Mouse (Mus musculus) adipocyte (in vitro differentiated cells): Measurements from ENCODE around the gene Gm20509.
A peak's percentile ranks its signal among the peaks of the same experiment; 100 is the strongest.
"Not testable (repeated sequence)": the region's sequence is repeated elsewhere in the genome, so short reads cannot be mapped to it uniquely, and the experiment has no call there.

Experiments used
- DNase-seq: peaks from one replicate; pipeline ENCODE4 v3.0.0-alpha.2; 2016; ENCODE audit warnings: low spot score

Gm20509 gene

DNA sequence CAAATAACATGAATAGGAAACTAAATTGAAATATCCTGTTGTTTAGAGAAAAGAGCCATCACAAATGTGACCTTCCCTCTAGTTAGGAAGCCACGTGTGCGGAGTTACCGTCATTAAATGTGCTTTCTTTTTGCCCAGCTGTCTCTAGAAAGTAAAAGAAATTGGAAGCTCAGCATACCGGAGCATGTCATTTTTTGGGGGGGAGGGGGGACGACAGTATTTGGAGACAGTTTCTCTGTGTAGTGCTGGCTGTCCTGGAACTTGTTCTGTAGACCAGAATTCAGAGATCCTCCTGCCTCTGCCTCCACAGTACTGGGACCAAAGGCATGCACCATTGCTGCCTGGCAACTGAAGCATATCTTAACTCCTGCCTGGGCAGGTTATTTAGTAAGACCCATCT is 734 bp upstream of the Gm20509 start, which contains the start of gene Khdc3:
Gene Khdc3 (plus strand): TSS at position 301 of the 400 bp plus-strand sequence.
- DNase-seq: no peak

DNA sequence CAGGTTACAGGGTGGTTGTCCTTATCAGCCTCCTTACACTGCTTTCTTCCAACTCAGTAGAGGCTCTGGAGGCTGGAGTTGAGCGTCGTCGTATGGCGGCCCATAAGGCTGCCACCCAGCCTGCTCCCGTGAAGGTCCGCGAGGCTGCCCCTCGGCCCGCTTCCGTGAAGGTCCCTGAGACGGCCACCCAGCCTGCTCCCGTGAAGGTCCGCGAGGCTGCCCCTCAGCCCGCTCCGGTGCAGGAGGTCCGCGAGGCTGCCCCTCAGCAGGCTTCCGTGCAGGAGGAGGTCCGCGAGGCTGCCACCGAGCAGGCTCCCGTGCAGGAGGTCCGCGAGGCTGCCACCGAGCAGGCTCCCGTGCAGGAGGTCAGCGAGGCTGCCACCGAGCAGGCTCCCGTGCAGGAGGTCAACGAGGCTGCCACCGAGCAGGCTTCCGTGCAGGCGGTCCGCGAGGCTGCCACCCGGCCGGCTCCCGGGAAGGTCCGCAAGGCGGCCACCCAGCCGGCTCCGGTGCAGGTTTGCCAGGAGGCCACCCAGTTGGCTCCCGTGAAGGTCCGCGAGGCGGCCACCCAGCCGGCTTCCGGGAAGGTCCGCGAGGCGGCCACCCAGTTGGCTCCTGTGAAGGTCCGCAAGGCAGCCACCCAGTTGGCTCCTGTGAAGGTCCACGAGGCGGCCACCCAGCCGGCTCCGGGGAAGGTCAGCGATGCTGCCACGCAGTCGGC is 1.0 kb downstream of the Gm20509 start:
- no peak for DNase-seq

DNA sequence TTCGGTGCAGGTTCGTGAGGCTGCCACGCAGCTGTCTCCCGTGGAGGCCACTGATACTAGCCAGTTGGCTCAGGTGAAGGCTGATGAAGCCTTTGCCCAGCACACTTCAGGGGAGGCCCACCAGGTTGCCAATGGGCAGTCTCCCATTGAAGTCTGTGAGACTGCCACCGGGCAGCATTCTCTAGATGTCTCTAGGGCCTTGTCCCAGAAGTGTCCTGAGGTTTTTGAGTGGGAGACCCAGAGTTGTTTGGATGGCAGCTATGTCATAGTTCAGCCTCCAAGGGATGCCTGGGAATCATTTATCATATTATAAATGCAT is 1.6 kb downstream of the Gm20509 start:
- no peak for DNase-seq

DNA sequence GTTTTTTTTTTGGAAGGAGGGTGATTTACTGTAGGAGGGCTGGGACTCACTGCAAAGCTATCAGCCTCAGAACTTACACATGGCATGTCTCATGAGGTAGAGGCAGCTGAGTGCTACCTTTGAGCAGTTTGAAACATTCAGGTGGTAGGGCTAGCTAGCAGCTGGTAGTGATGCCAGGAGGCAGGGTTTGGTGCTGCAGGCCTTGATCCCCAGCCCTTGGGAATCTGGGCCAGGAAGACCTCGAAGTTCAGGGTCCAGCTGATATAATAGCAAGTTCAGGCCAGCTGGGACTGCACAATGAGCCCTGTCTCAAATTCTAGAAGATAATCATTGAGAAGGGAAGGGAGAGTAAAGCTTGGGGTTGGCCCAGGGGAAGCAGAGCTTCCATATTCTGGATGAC is 2.9 kb downstream of the Gm20509 start:
- DNase-seq: no peak

DNA sequence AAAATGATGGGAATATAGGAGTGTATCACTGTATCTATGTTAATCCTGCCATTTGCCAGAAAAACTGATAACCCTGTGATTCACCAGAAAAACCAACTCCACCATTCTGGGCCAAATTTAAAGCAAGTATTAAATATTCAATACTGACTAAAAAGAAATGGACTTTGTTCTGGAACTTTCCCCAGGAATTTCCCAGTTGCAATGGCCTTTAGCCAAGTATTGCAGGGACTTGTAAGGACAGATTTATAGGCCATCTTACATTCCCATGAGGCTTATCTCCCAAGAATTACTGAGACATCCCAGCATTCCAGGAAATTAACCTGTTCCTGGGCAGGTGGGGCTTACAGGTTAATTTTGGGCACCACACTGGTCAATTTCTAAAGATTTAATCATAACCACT is 3.5 kb downstream of the Gm20509 start:
- DNase-seq: peak; percentile 23

DNA sequence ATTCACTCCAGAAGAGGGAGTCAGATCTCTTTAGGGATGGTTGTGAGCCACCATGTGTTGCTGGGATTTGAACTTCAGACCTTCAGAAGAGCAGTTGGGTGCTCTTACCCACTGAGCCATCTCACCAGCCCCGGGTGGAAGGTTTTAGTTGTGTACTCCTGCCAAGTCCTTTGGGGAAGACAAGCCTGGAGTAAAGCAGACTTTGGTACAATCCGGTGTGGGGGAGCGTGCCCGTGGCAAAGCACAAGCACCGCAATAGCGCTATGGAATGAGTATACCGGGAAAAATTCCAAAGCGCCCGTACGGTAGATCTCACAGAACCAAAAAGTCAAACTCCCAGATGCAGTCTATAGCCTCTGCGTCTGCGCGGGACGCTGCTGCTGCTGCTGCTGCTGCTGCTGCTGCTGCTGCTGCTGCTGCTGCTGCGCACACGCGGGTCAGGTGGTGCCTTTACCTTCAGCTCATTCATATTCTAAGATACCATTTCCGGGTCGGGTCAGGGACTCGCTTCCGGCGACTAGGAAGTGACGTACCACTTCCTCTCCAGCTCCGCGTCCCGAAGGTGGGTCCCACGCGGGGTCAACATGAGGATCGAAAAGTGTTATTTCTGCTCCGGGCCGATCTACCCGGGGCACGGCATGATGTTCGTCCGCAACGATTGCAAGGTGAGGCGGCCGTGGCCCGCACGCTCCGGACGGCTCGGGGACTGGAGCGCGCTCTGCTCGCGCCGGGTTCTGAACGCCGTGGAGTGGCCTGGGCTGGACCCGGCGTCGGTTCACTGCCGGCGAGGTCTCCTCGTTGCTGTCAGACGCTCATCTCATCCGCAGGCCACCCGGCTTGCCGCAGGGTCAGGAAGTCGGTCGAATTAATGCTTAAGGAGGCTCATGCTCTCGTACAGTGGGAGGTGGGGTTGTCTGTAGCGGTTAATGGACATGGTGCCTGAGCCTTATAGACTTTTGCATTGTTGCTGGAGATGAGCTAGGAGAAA is 10.9 kb downstream of the Gm20509 start, which contains the start of gene Rsl24d1:
Gene Rsl24d1 (plus strand): TSS at position 508 of the 988 bp plus-strand sequence.
- DNase-seq: peak; percentile 85

DNA sequence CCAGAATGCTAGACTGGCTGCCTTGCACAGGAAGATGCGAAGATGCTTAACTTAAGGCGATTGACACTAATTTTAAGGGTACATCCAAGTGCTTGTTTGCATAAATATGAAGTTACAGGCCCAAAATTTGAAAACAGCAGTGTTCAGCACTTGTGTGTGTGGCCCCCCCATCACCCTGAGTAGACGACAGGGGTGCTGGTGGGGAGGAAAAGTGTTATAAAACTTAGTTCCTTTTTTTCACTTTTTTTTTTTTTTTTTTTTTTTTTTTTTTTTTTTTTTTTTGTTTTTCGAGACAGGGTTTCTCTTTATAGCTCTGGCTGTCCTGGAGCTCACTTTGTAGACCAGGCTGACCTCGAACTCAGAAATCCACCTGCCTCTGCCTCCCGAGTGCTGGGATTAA is 14.4 kb downstream of the Gm20509 start:
- DNase-seq: not testable (repeated sequence)

DNA sequence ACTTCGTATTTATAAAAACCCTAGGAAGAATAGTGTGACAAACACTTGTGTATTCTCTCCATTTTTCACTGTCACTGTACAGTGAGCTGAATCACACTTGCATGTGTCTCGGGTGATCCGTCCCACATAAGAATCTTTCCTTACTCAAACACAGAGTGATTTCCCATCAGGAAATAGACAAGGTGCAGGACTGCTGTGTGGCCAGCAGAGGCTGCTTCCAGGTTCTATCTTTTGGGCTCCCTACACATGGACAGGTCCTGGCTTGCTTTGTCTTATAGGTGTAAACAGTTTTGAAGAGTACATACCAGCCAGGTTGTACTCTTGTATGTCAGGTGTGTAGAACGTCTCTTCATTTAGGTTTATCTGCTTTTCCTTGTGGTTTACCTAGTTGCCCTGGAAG is 15.7 kb downstream of the Gm20509 start:
- no peak for DNase-seq

DNA sequence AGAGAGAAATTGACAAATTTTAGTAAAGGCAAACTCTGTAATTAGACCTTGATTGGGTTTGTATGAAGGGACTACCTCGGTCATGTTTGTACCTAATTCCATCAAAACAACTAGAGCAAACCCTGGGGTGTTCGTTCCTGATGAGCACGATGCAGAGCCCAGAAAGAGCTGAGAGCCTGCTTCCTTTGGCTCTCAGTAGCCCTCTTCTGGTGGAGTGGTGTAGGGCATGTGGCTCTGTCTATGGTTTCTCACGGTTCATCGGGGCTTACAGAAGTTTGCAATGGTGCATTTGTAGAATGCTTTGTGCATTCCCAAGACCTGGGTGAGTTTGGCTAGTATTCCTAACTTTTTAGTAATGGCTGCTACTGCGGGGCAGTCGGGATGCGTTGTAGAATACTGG is 19.5 kb downstream of the Gm20509 start:
- DNase-seq: no peak

DNA sequence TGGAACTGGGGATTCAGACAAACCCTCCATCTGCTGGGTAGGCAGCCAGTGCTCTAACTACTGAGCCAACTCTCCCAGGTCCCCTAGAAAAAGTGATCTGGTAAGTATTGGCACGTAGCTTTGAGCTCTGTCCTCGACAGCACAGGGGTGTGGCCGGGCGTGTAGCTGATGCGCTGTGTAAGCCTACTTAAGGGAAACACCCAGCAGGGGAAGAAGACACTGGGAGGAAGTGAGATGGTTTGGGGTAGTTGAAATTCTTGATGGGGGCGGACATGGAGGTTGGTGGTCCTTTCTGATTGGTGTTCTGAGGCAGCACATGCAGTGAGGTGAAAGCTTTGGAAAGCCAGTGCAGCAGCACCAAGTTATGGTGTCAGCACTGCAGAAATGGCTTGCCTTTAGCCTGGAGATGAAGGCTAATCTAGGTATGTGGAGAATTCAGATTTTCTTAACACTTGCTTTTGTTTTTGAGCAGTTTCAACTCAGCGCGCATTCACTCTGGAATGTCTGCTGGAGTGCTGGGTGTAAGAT is 22.8 kb downstream of the Gm20509 start:
- no peak for DNase-seq

DNA sequence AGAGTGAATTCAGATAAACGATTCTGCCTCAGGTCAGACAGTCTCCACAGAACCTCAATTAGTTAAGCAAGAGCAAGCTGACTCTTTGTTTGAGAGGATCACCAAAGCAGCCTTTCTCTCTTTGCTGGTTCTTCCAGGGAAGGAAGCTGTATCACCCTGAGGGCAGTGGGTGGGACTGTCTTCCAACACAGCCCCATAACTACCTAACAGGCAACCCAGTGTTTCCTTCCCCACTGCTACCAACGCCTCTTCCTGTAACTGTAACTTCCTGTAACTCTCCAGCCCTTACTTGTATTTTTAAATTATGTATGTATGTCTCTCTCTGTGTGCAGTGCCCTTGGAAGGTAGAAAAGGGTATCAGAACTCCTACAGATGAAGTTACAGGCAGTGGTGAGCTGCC is 25.2 kb downstream of the Gm20509 start:
- DNase-seq: no peak

DNA sequence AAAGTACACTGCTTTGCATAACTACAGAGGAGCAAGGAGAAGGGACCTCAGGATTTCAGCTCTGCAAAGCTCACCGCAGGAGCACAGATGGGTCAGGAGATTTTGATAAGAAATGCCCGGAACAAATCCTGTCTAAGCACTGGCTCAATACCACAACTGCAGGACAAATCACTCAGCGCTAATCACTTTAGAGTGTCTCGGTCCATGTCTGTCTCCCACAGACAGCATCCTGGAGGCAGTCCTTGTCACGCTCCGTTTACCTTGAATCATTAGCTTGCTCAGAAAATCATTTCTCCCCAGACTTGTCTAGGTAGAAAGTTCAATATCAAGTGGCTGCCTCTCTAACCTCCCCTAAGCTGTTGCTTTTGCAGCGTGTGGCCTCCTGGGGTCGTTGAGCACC is 27.6 kb downstream of the Gm20509 start:
- DNase-seq: no peak

DNA sequence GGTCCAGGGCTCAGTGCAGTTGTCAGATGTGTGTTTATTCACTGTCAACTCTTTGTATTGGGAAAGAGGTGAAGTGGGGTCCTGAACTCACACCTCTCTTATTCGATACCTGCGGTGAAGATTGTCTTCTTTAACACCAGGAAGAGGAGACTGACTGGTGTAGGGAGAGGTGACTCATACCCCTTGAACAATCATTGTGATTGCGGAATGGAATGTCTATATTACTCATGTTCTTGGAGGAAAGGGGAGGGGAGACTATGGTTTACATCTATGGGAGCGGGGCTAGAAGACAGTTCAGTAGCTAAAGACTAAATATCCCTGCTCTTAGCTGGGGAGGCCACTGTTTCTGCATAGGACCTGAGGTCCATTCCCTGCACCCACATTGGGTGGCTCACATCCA is 28.3 kb downstream of the Gm20509 start:
- no peak for DNase-seq

DNA sequence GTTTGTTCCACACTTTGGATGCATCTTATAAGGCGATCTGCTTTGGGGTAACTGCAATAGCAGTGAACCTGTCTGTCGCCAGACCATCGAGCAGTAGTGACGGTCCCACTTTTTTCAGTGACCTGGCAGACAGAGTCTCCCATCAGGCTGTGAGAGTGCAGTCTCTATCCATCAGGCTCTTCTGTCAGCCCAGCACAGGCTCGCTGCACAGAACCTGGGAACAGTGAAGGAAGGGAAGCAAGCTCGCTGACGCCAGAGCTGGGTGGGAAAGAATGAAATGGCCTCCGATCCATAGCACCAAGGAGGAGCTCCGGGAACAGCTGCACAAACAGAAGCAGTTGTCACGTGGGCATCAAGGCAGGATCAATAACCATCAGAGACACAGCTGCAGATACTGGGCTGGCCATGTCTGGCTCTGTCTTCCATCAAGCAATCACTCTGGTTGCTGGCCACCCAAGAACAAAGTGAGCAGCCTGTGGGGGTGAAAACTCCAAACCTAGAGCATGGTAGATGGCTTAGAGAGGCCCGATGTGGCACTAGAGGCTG is 35.1 kb downstream of the Gm20509 start:
- no peak for DNase-seq

DNA sequence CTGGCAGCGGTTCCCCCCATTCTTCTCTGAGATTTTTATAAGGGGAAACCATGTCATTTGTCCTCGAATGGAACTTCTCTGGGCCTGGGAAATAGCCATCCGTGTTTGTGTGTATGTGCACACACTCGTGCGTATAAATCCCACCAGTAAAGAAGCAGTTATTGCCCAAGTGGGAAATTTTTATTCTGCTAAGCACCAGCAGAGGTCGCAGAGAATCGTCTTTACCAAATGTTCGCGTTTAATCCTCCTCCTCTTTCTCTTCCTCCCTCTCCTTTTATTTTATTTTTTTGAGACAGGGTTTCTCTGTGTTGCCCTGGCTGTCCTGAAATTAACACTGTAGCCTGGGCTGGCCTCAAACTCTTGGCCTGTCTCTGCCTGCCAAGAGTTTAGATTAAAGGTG is 52.1 kb downstream of the Gm20509 start:
- no peak for DNase-seq

DNA sequence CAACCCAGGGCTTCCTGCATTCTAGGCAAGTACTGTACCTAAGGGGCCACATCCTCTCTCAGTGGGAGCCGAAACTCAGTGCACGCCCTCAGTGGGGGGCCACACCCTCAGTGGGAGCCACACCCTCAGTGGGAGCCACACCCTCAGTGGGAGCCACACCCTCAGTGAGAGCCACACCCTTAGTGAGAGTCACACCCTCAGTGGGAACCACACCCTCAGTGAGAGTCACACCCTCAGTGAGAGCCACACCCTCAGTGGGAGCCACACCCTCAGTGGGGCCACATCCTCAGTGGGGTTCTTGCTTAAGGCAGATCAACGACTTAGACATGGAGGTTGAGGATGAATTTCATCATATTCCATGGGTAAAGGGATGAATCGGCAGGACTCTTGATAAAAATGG is 55.7 kb downstream of the Gm20509 start:
- no peak for DNase-seq

DNA sequence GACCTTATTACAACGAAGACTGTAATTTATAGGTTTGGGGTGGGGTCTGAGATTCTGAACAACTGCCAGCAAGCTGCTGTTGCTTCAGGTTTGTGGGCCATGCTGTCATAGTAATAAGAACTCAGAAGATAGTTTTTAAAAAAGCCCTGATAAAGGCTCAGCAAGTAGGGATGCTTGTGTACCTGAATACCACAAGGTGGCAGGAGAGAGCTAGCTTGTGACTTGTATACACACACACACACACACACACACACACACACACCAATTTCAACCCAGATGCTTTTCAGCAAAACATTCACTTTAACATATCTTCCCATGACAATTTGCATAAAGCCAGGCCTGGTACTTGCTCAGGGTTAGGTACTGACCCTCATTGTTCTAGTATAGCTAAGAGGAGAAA is 57.0 kb downstream of the Gm20509 start:
- DNase-seq: peak; percentile 15

DNA sequence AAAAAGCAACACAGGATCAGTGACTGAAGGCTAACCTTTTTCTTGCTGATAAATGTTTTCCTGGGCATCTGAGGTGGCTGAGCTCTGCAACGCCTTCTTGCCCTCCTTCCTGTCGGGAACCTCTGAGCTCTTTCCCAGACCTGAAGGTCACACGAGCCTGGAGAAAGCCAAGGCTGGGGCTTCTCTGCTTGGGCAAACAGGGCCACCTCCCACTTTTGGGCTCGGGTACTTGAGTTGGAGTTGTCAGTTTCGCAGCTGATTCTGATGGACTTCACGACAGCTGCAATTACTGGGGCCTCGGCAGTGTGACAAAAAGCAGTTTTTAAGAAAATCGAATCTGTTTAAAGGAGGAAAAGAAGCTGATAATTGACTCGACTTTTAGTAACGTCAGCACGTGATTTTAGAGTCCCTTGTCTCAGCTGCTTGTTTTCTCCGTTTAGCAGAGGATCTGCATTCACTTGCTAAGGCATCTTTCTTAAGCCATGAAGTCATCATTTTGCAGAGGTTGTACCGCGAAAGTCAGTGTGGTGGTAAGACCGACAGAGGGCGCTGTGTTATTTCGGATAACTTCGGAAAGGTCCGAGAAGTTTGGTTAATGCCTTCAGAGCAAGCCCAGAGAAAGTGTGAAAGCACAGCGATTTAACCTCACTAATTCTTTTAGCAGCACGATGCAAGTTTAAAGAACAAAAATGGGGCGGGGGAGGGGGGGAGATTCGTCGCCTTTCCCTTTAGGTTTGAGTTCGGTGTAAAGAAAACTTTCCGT is 60.5 kb downstream of the Gm20509 start:
- DNase-seq: peak; percentile 25

DNA sequence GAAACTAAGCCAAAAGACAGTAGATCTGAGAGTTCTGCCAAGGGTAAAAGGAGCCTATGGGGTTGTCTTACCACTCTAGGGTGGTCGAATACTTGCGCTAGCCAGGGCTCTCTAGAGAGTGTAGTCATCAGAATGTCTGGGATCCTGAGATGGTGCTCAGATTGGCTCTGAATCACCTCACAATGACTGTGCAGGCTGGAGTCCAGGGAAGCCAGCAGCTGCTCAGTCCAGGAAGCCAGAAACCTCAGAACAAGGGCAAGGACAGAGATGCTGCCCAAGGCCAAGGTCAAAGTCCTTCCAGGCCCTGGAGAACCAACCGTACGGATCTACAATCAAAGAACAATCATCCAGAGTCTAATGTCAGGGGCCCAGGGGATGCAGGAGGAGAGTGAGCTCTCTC is 63.4 kb downstream of the Gm20509 start:
- no peak for DNase-seq
